Mouse (Mus musculus) limb, embryonic 13.5 days (tissue): ENCODE data around the gene F830045P16Rik. TPM values are rescaled to one million over a fixed set of nuclear protein-coding genes. Genes with fewer than 3 reads are reported as not detected.

Experiments
- ATAC-seq: fragments of 200-750 bp; cut with Nextera tagmentation; 2 replicates; pipeline ENCODE4 v1.8.0; 2017; ENCODE audit warnings: low read depth, moderate number of reproducible peaks, moderate TSS enrichment; ENCODE audit not compliant: low FRiP score
- H3K27ac ChIP-seq: fragments of 300-500 bp; sonication (generic); 2 replicates; pipeline ENCODE4 v1.5.1; 2015; ENCODE audit warnings: inconsistent platforms, mild to moderate bottlenecking, moderate library complexity
- H3K27me3 ChIP-seq: fragments of 300-500 bp; sonication (generic); 2 replicates; pipeline ENCODE4 v1.6.1; 2015; ENCODE audit warnings: mild to moderate bottlenecking, inconsistent platforms
- H3K36me3 ChIP-seq: fragments of 300-500 bp; sonication (generic); 2 replicates; pipeline ENCODE4 v1.6.1; 2015; ENCODE audit warnings: inconsistent platforms, mild to moderate bottlenecking, moderate library complexity
- H3K4me1 ChIP-seq: fragments of 300-500 bp; sonication (generic); 2 replicates; pipeline ENCODE4 v1.6.1; 2015; ENCODE audit warnings: inconsistent platforms
- H3K4me2 ChIP-seq: fragments of 300-500 bp; sonication (generic); replicated peaks from 2 replicates; pipeline ENCODE4 v1.6.1; 2015; ENCODE audit warnings: inconsistent platforms, mild to moderate bottlenecking, moderate library complexity
- H3K4me3 ChIP-seq: fragments of 300-500 bp; sonication (generic); 2 replicates; pipeline ENCODE4 v1.5.1; 2015; ENCODE audit warnings: moderate library complexity, mild to moderate bottlenecking, inconsistent platforms
- H3K9ac ChIP-seq: fragments of 300-500 bp; sonication (generic); 2 replicates; pipeline ENCODE4 v1.6.1; 2015; ENCODE audit warnings: mild to moderate bottlenecking, inconsistent platforms
- H3K9me3 ChIP-seq: fragments of 300-500 bp; sonication (generic); 2 replicates; pipeline ENCODE4 v1.6.1; 2016; ENCODE audit warnings: inconsistent platforms
- WGBS: fragments of 180-500 bp; shearing (Covaris S2); methylation state at CpG from one replicate; pipeline ENCODE4 v1.1.7; 2015; 5-methylcytosine and 5-hydroxymethylcytosine counted together
- polyA plus RNA-seq: library from polyadenylated mRNA; unstranded; fragments of >200 nt; fragmentation: Nextera tagmentation; extraction: Ambion mirVana; gene quantifications from 2 replicates; pipeline ENCODE4 v1.2.1, GENCODE M21; 2015

The F830045P16Rik gene
- 0.09 TPM in 2 replicates for polyA plus RNA-seq

GRCm38 (mm10) chr2:129536377-129536776 is at the start of gene F830045P16Rik:
Gene F830045P16Rik, minus strand, starts transcription at chr2:129536602.
- Histone ChIP-seq H3K4me1 (peaks cover 37% of the 10 kb centered on the region), H3K36me3 (no peaks in the 10 kb centered on the region), H3K9me3 (no peaks in the 10 kb centered on the region), H3K9ac (no peak within 1 kb of the TSS), H3K4me3 (no peak within 1 kb of the TSS), H3K27me3 (peaks cover 12% of the 10 kb centered on the region), H3K27ac (no peak within 1 kb of the TSS), H3K4me2 (no peak within 1 kb of the TSS)
- WGBS, result 57% methylated on average over 2 of the region's 2 CpGs
- ATAC-seq, result no peak

- WGBS, result 83% methylated on average over 11 of the region's 11 CpGs
- H3K36me3 ChIP-seq, result no peaks in the 10 kb centered on the region
- no peak overlapping the region for H3K4me3 ChIP-seq
- ATAC-seq, result no peak
- H3K27me3 ChIP-seq, result peaks cover 7% of the 10 kb centered on the region; the same call in 1 of the 2 replicates
- no peak overlapping the region for H3K27ac ChIP-seq
- H3K4me1 ChIP-seq, result 0 out of 2 replicates have a peak, but pooled peaks cover 8% of the 10 kb centered on the region
- H3K9me3 ChIP-seq, result no peaks in the 10 kb centered on the region
- no peak overlapping the region for H3K9ac ChIP-seq
- H3K4me2 ChIP-seq, result no peak overlapping the region
Observed at GRCm38 (mm10) chr2:129585904-129586514, 49.6 kb upstream of the F830045P16Rik start.

GRCm38 (mm10) chr2:129584905-129585304 is 48.5 kb upstream of the F830045P16Rik start:
- H3K36me3 ChIP-seq, result no peaks in the 10 kb centered on the region
- H3K9ac ChIP-seq, result no peak overlapping the region
- H3K27me3 ChIP-seq, result peaks cover 7% of the 10 kb centered on the region; the same call in 1 of the 2 replicates
- 3% methylated on average over 1 of the region's 1 CpGs for WGBS
- no peak overlapping the region for H3K4me2 ChIP-seq
- 0 out of 2 replicates have a peak, but pooled peaks cover 8% of the 10 kb centered on the region for H3K4me1 ChIP-seq
- no peak overlapping the region for H3K4me3 ChIP-seq
- ATAC-seq, result no peak
- no peak overlapping the region for H3K27ac ChIP-seq
- no peaks in the 10 kb centered on the region for H3K9me3 ChIP-seq

- Histone ChIP-seq H3K27me3 (peaks cover under 1% of the 10 kb centered on the region; the same call in 1 of the 2 replicates), H3K36me3 (no peaks in the 10 kb centered on the region), H3K4me3 (no peak overlapping the region), H3K9me3 (no peaks in the 10 kb centered on the region), H3K4me1 (0 out of 2 replicates have a peak, but pooled peaks cover 2% of the 10 kb centered on the region), H3K9ac (no peak overlapping the region), H3K4me2 (no peak overlapping the region), H3K27ac (no peak overlapping the region)
- 89% methylated on average over 4 of the region's 4 CpGs for WGBS
- ATAC-seq, result no peak
Observed at GRCm38 (mm10) chr2:129582261-129582660, 45.9 kb upstream of the F830045P16Rik start.

- Histone ChIP-seq H3K27me3 (peaks cover 4% of the 10 kb centered on the region; the same call in 1 of the 2 replicates), H3K27ac (no peak overlapping the region), H3K4me2 (no peak overlapping the region), H3K36me3 (no peaks in the 10 kb centered on the region), H3K9ac (no peak overlapping the region), H3K4me3 (no peak overlapping the region), H3K4me1 (0 out of 2 replicates have a peak, but pooled peaks cover 2% of the 10 kb centered on the region), H3K9me3 (no peaks in the 10 kb centered on the region)
- no peak for ATAC-seq
- WGBS, result 44% methylated on average over 3 of the region's 3 CpGs
Observed at GRCm38 (mm10) chr2:129581826-129582225, 45.4 kb upstream of the F830045P16Rik start.

- 77% methylated on average over 4 of the region's 4 CpGs for WGBS
- Histone ChIP-seq H3K4me3 (no peak overlapping the region), H3K9ac (no peak overlapping the region), H3K4me2 (no peak overlapping the region), H3K36me3 (no peaks in the 10 kb centered on the region), H3K27ac (no peak overlapping the region), H3K27me3 (peaks cover 16% of the 10 kb centered on the region; the same call in 1 of the 2 replicates), H3K4me1 (0 out of 2 replicates have a peak, but pooled peaks cover 2% of the 10 kb centered on the region), H3K9me3 (no peaks in the 10 kb centered on the region)
- ATAC-seq, result no peak
Observed at GRCm38 (mm10) chr2:129580656-129581055, 44.3 kb upstream of the F830045P16Rik start.

- H3K27me3 ChIP-seq, result peaks cover 53% of the 10 kb centered on the region
- H3K9me3 ChIP-seq, result no peaks in the 10 kb centered on the region
- H3K9ac ChIP-seq, result no peak overlapping the region
- H3K4me1 ChIP-seq, result peaks cover 12% of the 10 kb centered on the region
- ATAC-seq, result no peak
- no peaks in the 10 kb centered on the region for H3K36me3 ChIP-seq
- H3K4me2 ChIP-seq, result no peak overlapping the region
- H3K4me3 ChIP-seq, result no peak overlapping the region
- WGBS, result 87% methylated on average over 8 of the region's 8 CpGs
- no peak overlapping the region for H3K27ac ChIP-seq
Observed at GRCm38 (mm10) chr2:129576611-129577447, 40.4 kb upstream of the F830045P16Rik start.

GRCm38 (mm10) chr2:129575113-129575512 is 38.7 kb upstream of the F830045P16Rik start:
- Histone ChIP-seq H3K4me3 (no peak overlapping the region), H3K9ac (no peak overlapping the region), H3K9me3 (no peaks in the 10 kb centered on the region), H3K36me3 (no peaks in the 10 kb centered on the region), H3K27ac (no peak overlapping the region), H3K4me2 (no peak overlapping the region), H3K4me1 (peaks cover 12% of the 10 kb centered on the region), H3K27me3 (peaks cover 61% of the 10 kb centered on the region)
- WGBS, result 93% methylated on average over 4 of the region's 4 CpGs
- ATAC-seq, result no peak

- Histone ChIP-seq H3K27ac (no peak overlapping the region), H3K4me3 (peak overlapping the region; percentile 26), H3K36me3 (no peaks in the 10 kb centered on the region), H3K4me2 (peak overlapping the region; percentile 58), H3K9me3 (no peaks in the 10 kb centered on the region), H3K27me3 (peaks cover 61% of the 10 kb centered on the region), H3K4me1 (peaks cover 12% of the 10 kb centered on the region), H3K9ac (peak overlapping the region; percentile 19; the same call in 1 of the 2 replicates)
- WGBS, result 13% methylated on average over 24 of the region's 24 CpGs
- ATAC-seq, result no peak
Observed at GRCm38 (mm10) chr2:129574395-129575046, 38.1 kb upstream of the F830045P16Rik start.

- H3K4me2 ChIP-seq, result peak overlapping the region; percentile 58
- H3K27me3 ChIP-seq, result peaks cover 61% of the 10 kb centered on the region
- H3K27ac ChIP-seq, result no peak overlapping the region
- H3K9ac ChIP-seq, result no peak overlapping the region
- H3K36me3 ChIP-seq, result no peaks in the 10 kb centered on the region
- no peaks in the 10 kb centered on the region for H3K9me3 ChIP-seq
- no peak for ATAC-seq
- peaks cover 12% of the 10 kb centered on the region for H3K4me1 ChIP-seq
- WGBS, result 14% methylated on average over 4 of the region's 4 CpGs
- peak overlapping the region; percentile 26 for H3K4me3 ChIP-seq
Observed at GRCm38 (mm10) chr2:129573701-129574273, 37.4 kb upstream of the F830045P16Rik start.

GRCm38 (mm10) chr2:129569556-129569955 is 33.2 kb upstream of the F830045P16Rik start:
- Histone ChIP-seq H3K36me3 (no peaks in the 10 kb centered on the region), H3K27ac (no peak overlapping the region), H3K9me3 (no peaks in the 10 kb centered on the region), H3K4me2 (no peak overlapping the region), H3K4me1 (peaks cover 11% of the 10 kb centered on the region), H3K27me3 (peaks cover 34% of the 10 kb centered on the region), H3K9ac (no peak overlapping the region), H3K4me3 (no peak overlapping the region)
- WGBS, result 62% methylated on average over 5 of the region's 5 CpGs
- ATAC-seq, result no peak
